Mouse (Mus musculus) frontal cortex, adult 2 months (tissue): ENCODE measurements around the gene Rexo1. TPM values are rescaled to one million over a fixed set of nuclear protein-coding genes. Genes with fewer than 3 reads are reported as not detected.
A peak's percentile ranks its signal among the peaks of the same experiment; 100 is the strongest.
"Not testable (repeated sequence)": the region's sequence is repeated elsewhere in the genome, so short reads cannot be mapped to it uniquely, and the experiment has no call there.

Source experiments
- DNase-seq, 2 experiments: peaks; one replicate each; pipeline ENCODE4 v3.0.0; 2022; ENCODE audit warnings: low spot score in 1 of 2; ENCODE audit errors: extremely low spot score in 1 of 2
- polyA plus RNA-seq: library from polyadenylated mRNA; depleted of rRNA; stranded (reverse); fragments of >200 nt; gene quantifications from 2 replicates; pipeline ENCODE4 v1.2.3, GENCODE M21; 2012; rRNA removed

Gene Rexo1
- polyA plus RNA-seq: 45.5 and 49.0 TPM in 2 replicates

DNA sequence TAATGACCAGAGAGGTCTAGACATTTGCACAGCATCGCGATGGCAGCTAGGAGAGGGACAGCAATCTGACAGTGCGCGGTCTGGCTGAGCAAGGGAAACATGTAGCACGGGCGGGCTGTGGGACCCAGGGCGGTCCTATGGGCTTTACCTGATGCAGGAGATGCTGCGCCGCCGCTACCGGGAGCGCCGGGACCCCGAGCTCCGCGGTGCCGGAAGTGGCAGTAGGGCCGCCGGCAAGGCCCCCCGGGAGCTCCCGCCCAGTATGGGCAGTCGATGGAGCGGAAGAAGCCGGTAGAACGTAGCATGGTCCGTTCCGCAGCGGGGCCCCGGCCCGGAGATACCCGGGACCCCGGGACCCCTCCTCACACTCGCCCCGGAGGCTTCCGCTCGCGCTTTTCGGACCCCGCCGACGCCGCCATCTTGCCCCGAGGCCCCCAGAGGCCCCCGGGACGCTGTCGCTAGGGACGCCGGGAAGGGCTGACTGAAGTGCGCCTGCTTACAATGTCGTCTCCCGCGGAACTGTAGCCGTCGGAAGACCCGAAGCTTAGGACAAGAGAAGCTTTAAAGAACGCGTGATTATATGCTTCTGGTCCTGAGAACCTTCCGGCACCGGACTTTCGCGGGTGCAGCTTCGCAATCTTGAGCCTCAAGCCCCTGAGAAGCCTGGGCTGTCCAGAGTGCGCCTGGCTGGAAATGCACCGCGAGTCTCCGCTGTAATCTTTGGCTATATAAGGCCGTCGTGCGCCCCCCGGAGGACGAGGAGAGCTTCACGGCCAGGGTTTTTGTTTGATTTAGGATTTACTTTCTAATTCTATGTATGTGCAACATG, at the start of gene Rexo1:
Gene Rexo1, minus strand, starts transcription at position 445 of the 829 bp plus-strand sequence.
- peak; percentile 83 to 96 for DNase-seq

DNA sequence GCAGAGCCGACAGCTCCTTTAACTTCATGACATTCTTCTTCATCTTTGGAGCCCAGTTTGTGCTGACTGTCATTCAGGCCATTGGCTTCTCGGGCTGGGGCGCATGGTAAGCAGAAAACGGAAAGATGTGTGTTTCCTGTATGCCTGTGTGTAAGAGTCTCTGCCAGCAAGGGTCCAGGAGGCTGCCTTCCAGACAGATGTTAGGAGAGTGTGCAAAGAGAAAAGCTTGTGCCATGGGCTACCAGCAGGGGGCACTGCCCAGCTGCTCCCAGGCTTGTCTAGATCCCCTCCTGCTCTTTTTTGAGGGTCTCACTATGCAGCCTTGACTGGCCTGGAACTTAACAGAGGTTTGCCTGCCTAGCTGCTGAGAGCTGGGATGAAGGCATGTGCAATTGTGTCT, 49.7 kb upstream of the Rexo1 start:
- peak in 1 of 2 experiments; percentile 58 for DNase-seq

DNA sequence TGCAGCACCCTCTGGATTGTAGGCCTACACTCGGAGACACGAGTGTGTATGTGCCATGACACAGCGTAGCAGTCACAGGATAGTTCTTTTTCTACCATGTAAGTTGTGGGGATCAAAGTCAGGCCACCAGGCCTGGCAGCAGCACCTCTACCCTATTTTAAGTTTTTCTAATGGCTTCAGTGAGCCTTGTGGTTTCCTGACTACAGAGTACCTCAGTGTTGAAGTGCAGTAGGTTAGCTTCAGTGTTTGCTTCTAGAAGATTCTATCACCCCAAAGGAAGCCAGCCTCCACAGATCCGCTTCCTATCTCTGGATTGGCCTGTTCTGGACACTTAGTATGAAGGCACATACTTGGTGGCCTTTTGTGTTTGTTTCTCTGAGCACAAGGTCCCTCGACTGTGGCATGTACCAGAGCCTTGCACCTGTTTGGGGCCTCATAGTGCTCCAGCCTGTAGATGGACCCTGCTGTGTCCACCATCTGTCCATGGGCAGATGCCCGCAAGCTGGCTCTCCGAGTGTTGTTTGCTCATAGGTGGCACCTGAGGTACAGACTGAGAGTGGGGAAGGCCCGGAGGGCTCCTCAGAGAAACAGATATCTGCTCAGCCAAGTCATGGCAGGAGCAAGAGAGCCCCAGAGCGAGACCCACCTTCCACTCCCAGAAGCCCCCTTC, 48.9 kb upstream of the Rexo1 start:
- no peak for DNase-seq

DNA sequence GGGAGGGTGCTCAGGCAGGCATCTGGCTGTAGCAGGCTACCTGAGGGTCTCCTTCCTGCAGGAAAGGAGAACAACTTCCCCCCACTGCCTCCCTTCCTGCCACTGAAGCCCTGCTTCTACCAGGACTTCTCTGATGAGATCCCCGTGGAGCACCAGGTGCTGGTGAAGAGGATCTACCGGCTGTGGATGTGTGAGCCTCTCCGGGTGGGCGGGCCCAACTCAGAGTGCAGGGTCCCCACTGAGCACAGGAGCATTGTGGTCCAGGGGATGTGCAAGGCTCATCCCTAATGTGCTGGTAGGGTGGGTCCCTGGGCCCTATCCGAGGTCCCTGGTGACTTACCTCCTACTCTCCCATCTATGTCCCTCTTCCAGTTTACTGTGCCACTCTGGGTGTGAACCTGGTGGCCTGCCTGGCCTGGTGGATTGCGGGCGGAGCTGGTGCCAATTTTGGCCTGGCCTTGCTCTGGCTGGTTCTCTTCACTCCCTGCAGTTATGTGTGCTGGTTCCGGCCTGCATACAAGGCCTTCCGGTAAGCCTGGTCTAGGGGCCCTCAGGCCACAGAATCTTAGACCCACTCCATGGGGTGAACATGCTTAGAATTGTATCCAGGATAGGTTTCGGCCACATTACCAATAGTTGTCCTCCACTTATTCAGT, 48.0 kb upstream of the Rexo1 start:
- no peak for DNase-seq

DNA sequence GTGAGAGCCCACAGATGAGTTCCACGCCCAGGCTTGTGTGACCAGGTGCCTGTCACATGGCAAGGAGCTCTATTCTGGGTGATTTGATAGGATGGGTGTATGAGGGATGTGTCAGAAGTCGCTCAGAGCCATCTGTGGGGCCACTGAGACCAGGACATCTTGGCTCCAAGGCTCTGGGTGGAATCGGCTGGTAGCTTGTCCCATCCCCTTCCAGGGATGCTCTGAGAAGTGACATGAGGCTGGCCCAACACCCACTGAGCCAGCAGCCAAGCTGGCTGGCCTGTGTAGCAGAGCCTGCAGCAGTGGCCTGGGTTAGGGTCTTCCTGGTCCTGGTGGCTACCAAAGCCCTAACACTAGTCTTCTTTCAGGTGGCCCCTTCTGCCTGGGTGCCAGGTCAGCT, 47.1 kb upstream of the Rexo1 start:
- no peak for DNase-seq

DNA sequence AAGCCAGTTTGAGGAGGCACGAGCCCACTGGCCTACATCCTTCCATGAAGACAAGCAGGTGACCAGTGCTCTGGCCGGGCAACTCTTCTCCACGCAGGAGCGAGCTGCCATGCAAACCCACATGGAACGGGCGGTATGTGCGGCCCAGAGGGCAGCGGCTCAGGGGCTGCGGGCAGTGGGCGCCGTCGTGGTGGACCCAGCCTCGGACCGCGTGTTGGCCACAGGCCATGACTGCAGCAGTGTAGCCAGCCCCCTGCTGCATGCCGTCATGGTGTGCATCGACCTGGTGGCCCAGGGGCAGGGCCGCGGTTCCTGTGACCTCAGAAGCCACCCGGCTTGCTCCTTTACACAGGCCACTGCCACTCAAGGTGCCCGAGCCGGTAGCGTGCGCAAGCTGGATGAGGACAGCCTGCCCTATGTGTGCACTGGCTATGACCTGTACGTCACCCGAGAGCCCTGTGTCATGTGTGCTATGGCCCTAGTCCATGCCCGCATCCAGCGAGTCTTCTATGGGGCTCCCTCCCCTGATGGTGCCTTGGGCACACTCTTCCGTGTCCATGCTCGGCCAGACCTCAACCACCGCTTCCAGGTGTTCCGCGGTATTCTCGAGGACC, 45.5 kb upstream of the Rexo1 start:
- DNase-seq: no peak

DNA sequence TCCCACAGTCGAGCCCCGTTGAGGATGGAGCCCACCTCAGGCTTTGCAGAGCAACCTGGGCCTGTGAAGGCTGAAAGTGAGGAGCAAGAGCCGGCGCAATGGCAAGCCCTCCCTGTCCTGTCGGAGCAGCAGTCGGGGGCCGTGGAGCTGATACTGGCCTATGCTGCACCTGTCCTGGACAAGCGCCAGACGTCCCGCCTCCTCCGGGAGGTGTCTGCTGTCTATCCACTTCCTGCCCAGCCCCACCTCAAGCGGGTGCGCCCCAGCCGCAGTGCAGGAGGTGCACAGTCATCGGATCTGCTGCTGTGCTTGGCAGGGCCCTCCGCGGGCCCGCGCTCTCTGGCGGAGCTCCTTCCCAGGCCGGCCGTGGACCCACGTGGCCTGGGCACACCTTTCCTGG, 44.9 kb upstream of the Rexo1 start:
- DNase-seq: no peak

DNA sequence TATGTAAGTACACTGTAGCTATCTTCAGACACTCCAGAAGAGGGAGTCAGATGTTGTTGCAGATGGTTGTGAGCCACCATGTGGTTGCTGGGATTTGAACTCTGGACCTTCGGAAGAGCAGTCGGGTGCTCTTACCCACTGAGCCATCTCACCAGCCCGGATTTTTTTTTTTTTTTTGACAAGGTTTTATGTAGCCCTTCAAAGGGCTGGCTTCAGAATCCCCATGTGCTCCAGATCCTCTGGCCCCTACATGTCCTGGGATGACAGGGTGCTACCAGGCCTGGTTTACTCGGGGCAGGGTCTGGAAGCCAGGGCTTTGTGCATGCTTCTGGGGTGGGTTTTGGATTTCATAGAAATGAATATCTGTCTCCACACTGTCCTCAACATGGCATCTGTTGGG, 44.4 kb upstream of the Rexo1 start, which contains the start of gene Gm49322:
Gene Gm49322, plus strand, starts transcription at position 301 of the 400 bp plus-strand sequence.
- not testable (repeated sequence) for DNase-seq

DNA sequence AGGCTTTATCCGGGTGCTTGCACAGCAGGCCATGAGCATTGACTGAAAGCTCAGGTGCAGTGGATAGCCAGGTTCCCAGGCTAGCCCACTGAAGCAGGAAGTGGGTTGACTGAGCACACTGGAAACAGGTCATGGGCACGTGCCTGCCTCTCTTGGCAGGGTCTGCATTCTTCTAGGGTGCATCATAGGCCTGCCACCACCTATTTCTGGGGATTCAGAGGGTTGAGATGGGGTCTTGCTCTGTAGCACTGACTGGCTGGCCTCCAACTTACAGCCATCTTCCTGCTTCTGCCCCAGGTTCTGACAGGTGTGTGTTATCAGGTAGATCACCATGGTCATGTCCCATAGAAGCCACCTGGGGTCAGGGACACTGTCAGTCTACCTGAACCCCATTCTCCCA, 43.6 kb upstream of the Rexo1 start:
- no peak for DNase-seq

DNA sequence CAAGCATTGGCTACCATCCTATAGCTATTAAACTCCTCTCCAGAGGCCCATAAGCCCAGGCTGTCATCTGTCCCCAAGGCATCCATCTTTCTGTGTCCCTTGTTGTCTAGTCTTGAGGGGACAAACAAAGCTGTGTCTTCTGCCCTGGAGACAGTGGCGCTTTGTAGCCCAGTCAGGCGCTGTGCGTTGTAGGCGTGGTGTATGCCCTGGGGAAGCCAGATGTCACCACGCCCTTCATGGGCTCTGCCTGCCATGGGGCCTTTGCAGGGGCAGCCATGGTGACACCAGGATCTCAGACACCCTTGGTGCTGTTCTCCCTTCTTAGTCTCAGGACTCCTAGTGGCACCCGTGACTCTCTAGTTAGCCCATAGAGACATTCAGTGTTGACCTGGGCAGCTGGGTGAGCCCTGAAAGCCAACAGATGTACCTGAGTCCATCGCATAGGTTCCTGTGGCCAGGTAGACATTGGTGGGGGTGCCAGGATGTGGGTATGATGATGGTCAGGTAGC, 42.7 kb upstream of the Rexo1 start:
- no peak for DNase-seq

DNA sequence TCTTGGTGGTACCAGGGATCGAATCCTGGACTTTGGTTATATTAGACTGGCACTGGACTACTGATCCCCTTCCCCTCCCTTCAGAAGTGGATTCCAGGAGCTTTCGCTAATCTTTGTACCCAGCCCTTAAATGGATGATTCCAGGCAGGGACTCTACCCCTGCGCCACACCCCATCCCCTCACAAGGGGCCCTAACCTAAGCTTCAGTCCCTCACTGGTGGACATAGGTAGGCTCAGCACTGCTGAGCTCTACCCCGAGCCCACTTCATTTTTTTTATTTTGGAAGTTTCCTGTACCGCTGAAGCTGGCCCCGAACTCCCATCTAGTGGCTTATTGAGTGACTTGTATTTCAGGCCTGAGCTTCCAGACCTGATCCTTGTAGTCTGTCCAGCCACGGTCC, 42.0 kb upstream of the Rexo1 start:
- no peak for DNase-seq

DNA sequence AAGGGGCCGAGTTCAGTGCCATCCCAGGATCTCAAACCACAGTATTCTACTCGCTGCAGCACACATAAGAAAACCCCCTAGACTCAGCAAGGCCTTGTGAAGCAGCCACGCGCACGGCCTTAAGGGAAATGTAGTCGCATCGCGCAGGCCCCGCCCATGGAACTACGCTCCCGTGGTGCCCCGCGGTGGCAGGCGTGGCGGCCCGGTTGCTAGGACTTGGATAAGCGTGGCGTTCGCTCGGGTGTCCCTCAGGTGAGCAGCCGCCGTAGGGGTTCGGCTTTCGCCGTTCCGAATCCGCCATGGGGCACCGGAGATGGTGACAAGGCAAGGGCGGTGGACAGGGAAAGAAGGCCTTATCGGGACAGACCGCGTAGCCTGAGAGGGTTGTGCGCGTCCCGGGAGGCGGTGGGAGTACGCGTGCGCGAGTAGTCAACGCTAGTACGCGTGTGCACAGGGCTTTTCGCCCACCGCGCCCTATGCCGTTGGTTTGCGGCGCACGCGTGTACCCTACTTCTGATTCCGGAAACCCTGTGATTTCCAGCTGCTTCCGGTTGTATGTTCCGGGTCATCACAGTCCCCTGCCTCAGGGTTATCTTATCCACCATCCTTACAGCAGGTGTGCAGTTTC, 41.5 kb upstream of the Rexo1 start, which contains the start of the genes Scamp4 and Adat3:
Gene Scamp4, plus strand, starts transcription at position 175 of the 628 bp plus-strand sequence.
Gene Adat3, plus strand, starts transcription at position 183 of the 628 bp plus-strand sequence.
- DNase-seq: peak; percentile 93 to 96

DNA sequence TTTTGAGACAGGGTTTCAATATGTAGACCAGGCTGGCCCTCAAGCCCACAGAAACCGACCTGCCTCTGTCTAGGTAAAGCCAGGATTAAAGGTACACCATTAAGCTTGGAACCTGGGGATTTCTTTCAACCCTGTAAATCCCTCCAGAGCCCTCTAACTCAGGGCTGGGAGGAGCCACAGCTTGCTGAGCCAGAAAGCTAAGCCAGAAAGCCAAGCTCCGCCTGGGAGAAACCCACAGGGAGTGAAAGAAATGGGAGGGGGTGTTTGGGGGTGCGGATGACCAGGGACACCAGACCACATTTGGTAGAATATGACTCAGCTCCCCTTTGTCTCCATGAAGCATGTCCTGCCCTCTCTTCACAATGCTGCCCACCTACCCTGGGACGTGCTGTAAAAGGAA, 35.0 kb upstream of the Rexo1 start:
- DNase-seq: no peak

DNA sequence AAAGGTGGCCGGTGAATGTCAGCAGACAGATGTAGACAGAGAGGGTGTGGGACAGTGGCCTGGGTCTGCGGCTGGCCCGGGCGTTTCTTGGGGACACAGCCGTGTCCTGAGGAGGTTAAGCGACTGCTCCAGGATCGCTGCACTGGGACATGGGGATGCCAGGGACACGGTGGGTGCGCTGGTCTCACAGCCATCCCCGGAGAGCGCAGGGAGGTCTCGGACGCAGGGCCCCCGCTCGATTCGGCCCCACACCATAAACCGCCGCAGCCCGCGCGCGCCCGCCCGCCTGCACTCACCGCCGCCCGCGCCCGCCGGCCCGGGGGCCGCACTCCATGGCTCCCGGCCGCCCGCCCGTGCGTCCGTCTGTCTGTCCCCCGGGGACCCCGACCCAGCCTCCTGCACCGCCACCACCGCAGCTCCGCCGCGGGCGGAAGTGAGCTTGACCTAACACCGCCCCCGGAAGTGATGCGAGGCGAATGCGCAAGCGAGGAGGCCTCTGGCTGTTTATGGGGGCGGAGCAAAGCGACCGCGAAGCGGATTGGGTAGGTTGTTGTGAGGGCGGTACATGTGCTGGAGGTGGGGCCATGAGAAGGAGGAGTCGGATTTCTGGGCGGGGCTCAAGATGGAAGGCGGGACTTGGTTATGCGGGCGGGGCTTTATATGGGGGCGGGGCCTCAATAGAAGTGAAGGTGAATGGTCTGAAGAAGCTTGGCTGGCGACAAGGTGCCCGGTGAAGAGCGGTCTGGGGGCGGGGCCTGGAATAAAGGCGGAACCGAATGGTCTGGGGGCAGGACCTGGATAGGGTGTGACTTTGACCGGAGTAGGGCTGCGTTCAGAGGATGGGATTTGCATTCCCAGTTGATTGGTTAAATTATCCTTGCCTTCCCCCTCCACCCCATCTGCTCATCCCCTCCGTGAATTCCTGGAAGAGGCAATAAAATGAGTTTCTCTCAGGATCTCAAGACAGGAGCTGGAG, 28.8 kb upstream of the Rexo1 start, which contains the start of gene Abhd17a:
Gene Abhd17a, minus strand, starts transcription at position 463 of the 976 bp plus-strand sequence.
- peak; percentile 92 to 93 for DNase-seq

DNA sequence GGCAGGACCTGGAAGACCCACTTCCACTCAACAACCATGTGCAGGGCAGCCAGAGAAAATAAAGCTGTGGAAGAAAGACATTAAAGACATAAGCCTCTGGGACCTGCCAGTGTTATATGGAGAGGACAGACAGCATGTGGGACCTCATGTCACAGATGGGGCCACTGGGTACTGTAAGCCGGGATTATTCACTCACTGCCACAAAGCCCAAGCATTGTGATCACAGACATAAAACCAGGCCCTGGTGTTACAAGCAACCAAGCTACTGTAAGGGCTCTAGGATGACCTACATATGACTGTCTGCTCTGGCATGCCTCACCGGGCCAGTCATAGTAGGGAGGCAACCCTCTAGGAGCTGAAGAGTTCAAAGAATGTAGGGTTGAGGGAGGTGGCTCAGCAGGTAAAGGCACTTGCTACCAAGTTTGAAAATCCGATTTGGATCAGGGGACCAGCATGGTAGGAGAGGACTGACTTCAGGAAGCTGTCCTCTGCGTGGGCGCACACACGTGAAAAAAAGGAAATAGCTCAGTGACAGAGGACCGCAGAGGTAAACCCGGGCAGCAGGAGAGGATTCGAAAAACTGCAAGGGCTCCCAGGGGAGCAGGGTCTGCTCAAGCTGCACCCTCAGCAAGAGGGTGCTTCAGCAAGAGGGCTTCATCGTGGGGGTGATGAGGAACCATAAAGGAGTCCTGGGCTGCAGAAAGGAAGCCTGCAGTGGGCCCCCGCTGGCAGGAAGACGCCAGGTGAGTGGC, 27.9 kb upstream of the Rexo1 start:
- DNase-seq: no peak

DNA sequence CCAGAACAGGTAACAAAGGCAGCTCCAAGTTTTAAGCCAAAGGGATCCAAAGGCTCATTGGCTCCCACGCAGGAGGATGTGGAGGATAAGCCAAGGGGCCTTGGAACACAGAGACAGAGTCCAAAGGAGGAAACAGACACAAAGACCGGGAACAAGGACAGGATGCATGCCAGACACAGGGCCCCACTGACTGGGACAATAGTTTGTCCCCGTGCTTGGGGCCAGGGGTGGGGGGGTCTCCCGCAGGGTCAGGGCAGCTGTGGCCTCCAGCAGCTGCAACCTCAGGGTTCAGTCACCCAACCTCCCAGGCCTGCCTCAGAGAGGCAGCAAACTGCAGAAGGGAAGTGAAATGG, 25.9 kb upstream of the Rexo1 start:
- DNase-seq: no peak

DNA sequence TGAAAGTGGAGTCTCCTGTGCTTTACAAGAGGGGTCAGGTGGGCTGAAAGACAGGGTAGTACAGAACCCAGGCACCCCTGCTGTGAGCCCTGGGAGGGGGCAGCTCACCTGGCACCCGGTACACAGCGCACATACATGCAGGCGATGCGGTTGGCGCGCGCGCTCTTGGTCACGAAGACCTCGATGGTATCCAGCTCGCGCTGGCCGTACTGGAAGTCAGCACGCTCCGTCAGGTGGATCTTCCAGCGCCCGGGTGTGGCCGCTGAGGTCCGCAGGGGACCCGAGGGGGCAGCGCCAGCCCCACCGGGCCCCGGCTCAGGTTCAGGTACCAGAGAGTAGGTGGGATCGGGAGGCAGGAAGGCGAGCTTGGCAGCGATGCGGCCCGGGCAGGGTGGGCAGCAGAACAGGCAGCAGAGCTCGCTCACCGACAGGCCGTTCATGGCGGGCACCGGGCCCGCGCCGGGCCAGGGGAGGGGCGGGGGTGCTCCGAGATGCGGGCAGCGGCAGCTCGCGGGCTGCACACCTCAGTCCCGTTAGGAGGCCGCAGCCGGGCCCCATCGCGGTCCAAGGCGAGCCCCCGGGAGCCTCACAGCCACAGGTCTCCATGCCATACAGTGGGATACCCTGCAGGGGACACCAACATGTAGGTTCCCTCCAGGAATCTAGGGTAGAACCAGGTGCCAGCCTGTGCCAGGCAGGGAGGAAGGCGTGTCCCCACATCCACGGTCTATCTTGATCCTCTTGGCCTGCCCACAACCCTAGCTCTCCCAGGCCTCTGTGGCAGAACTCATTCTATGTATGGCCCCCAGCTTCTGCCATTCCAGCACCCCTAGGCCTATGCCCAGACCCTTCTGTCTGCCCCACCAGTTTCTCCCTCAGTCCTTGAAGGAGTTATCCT, 25.3 kb upstream of the Rexo1 start:
- DNase-seq: no peak
